Mouse (Mus musculus) cerebellum, adult (tissue): ENCODE measurements around the gene Cdk2ap2.
A peak's percentile ranks its signal among the peaks of the same experiment; 100 is the strongest.
"Not testable (repeated sequence)": the region's sequence is repeated elsewhere in the genome, so short reads cannot be mapped to it uniquely, and the experiment has no call there.

Source experiments
- ATAC-seq: cut with Nextera tagmentation; 2 replicates; pipeline ENCODE4 v1.9.2; 2017; ENCODE audit warnings: mild to moderate bottlenecking, moderate library complexity, mixed read lengths; ENCODE audit not compliant: insufficient number of reproducible peaks, low FRiP score, low TSS enrichment

Gene Cdk2ap2

GRCm38 (mm10) chr19:4131075-4131474, 34.1 kb downstream of the Cdk2ap2 start:
- no peak for ATAC-seq

DNA sequence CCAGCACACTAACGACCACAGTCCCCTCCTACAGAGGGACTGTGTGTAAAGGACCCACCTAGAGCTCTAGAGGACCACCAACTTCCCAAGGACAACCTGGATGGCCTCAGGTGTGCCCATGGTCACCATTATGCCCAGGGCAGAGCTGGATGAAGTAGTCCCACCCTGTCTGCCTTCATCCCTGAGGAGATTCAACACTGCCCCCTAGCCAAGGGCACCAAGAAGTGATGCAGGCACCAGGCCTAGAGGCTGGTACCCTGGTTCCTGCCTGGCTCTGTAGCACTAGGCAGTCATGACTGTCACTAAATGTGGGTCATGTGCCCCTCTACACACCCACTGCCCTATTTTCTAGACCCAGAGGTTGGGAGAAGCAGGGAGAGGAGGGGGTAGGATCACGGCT, 34.8 kb downstream of the Cdk2ap2 start:
- 0 out of 2 replicates have a peak, but pooled peaks have one; percentile 23 for ATAC-seq

DNA sequence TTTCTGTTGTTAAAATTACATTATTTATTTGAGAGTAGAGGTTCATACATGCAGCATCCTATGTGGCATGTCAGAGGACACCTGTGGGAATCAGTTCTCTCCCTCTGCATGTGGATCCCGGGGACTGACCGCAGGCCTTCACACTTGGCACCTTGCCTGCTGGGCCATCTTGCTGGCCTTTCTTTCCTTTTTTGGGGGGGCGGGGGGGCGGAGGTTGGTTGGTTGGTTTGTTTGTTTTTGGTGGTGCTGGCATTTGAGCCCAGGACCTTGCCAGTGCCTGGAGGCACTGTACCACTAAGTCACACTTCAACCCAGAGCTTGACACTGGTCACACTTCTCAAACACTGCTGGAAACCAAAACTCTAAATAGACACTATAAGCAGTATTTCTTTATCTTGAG, 37.4 kb downstream of the Cdk2ap2 start:
- ATAC-seq = no peak

DNA sequence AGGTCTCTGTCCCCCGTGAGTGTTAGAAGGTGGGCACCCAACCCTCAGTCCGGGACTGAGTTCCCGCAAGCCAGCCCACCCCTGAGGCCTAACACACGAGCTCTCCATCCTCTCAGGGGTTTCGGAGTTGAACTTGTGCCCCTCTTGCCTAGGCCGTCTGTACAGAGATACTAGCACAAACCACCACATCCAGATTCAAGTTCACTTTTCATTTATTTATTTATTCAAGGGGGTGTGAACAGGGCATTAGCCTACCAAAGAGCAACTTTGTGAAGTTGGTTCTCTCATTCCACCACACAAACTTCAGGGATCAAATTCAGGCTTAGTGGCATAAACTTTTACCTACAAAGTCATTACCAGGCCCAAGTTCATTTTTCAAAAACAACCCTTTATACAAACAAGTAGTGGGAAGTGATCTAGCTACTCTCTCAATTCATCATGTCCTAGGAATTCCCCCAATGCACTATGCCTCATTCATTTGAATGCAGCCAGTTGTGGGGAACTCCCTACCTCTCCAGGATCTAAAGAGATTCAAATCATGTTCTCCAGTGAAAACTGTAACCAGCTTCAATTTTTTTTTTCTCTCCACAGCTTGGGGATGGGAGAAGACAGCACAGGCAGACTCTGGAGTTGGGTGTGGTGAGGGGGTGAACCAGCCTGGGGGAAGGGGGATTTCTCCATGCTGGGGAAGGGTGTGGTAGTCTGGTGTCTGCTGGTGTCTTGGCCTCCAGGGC, 38.4 kb downstream of the Cdk2ap2 start:
- not testable (repeated sequence) for ATAC-seq

GRCm38 (mm10) chr19:4135963-4136345, 39.0 kb downstream of the Cdk2ap2 start:
- ATAC-seq = 0 out of 2 replicates have a peak, but pooled peaks have one; percentile 56

DNA sequence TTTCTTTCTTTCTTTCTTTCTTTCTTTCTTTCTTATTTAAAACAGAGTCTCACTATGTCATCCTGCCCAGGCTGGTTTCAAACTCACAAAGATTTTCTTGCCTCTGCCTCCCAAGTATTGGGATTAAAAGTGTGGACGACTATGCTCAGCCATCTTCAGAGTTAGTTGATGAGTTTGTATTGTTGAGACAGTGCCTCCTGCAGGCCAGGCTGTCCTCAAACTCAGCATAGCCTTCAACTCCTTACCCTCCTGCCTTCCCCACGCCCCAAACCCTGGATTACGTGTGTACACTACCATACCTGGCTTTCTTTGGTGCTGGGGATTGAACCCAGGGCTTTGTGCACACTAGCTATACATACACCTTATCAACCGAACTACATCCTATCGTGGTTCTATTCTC, 39.5 kb downstream of the Cdk2ap2 start:
- no peak for ATAC-seq

DNA sequence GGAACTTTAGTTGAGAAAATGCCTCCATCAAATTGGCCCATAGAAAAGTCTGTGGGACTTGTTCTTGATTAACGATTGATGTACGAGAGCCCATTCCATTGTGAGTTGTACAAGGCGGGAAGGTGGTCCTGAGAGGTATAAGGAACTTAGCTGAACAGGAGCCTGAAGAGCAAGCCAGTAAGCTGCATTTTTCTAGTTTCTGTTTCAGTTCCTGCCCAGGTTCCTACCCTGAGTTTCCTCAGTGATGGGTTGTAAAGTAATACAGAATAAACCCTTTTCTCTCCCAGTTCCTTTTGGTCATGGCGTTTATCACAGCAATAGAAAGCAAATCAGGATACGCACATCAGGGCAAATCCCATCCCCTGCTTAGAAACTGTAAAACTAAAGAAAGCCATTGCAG, 40.9 kb downstream of the Cdk2ap2 start:
- no peak for ATAC-seq

- no peak for ATAC-seq
These were observed 42.5 kb downstream of the Cdk2ap2 start, which contains the start of gene Gpr152 for GRCm38 (mm10) chr19:4139446-4139845. Gpr152 (plus strand) TSS chr19:4139787.

GRCm38 (mm10) chr19:4140147-4140546, 43.2 kb downstream of the Cdk2ap2 start:
- no peak for ATAC-seq

- no peak for ATAC-seq
These were observed 45.6 kb downstream of the Cdk2ap2 start for GRCm38 (mm10) chr19:4142416-4143173.

DNA sequence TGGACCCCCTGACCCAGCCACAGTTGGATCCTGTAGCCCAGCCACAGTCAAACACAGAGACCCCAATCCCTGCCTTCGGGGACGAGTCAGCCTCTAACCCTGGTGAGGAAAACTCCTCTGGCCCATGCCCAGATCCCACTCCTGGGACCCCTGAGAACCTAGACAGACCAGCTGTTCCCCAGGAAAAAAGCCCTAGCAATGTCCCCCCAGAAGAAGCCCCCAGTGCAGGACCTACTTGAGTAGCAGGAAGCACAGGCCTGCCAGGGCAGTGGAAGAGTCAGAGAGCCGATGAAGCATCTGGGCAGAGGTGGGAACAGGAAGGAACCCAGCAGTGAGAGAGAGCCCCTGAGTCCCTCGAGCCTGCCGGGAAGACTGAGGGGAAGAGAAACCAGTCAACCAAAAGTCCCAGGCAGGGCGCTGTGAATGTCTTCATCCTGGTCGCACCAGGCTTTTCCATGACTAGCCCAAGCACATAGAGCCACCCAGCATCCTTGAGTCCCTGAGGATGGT, 46.8 kb downstream of the Cdk2ap2 start, which contains the start of gene Cabp4:
Gene Cabp4, minus strand, starts transcription at position 275 of the 510 bp plus-strand sequence.
- ATAC-seq = no peak

DNA sequence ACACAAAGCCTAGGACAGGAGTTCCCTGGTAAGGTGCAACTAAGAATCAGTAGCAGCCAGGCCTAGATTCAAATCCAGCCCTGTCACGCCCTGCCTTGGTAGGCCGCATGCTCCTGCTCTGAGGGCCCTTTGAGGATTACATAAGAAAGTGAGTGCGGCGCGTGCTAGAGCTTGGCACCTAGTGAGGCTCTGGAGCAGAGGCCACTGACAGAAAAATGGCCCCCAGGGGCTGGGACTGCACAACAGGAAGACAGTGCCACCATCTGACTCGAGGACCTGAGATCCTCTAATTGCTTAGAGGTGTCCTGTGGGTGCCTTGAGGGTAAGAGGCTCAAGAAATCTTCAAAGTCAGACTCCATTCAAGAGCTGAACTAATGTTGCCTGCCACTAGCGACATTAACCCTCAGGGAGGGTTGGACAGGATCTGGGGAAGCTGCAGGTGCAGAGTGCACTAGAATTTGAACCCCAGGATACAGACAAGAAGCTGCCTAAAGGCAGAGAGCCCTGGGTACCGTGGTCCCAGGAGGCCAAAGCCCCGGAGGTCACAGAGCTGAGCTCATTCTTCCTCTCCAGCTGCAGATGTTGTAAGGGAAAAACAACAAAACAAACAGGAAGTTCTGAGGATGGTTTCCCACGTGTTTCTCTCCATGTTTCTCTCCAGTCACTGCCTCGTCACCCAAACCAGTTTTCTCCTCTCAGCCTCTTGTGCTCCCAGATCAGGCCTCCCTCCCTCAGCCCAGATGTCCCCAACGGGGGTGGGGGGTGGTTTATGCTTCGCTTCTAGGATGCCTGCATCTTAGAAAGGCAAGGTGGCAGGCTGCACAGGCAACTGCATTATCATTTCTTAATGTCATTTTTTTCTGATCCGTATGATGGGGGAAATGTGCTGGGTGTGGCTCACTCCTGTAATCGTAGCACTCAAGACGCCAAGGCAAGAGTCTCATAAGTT, 47.8 kb downstream of the Cdk2ap2 start:
- ATAC-seq = no peak

- ATAC-seq = no peak
These were observed 49.0 kb downstream of the Cdk2ap2 start for GRCm38 (mm10) chr19:4145936-4146335.

DNA sequence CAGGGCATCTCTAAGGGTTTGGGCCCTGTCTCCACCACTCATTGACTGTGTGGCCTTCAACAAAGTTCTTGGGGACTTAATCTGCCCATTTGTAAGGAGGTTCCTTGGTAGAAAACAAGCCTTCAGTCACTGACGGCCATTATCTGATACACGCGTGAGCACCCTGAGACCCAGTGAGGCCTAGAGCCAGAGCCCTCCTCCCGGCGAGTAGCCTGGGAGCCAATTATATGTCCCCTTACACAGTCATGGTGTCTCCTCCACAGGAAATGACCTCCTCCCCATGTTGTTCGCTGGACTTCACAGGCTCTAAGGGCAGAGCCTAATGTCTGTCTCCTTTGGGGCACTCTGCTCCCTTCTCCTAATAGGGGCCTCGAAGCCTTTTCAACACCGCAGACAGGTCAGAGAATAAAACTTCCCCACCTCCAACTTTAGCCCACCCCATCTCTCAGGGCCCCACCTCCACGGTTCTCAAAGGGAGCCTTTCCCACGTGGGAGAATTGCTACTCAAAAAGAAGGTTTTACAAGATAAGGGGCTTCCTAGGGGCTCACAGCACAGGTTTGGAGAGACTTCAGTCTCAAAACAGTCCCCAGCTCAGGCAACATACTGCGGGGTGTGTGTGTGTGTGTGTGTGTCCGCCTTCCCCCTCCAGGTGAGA, 49.5 kb downstream of the Cdk2ap2 start:
- no peak for ATAC-seq

DNA sequence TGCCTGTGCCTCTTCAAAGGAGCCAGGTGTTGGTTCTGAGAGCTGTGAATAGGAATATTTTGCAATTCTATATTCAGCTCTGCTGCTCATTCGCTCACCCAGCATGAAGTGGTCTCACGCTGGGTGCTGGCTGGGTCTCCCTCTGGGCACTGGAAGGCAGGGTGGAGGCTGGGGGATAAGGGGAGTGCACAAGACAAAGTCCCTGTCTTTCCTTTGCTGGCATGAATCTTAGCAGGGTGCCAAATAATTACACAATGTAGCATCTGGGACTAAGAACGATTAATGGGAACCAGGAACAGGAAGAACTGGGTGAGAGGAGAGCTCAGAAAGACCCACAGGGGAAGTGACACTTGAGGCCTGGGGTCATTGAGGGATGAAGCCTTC, 50.0 kb downstream of the Cdk2ap2 start:
- ATAC-seq = no peak

- ATAC-seq = no peak
These were observed 51.0 kb downstream of the Cdk2ap2 start for GRCm38 (mm10) chr19:4147782-4148490.

- ATAC-seq = peak; percentile 66
These were observed 51.5 kb downstream of the Cdk2ap2 start, which contains the start of gene Coro1b for GRCm38 (mm10) chr19:4148491-4148806. Coro1b (plus strand) TSS chr19:4148619.
